Mouse (Mus musculus): ENCODE measurements at regions not wholly inside any gene's neighbourhood (a gene's known extent, or its start where the extent isn't known, plus 50 kb on each side); places are given as distances from the start of the nearest gene placed in this dataset.

GRCm38 (mm10) chr9:85379135-85379534 is 52.0 kb upstream of the Tent5a start:
- no peak for DNase-seq (ENCODE audit: low spot score)
